Mouse (Mus musculus) Patski (cell line): ENCODE measurements around the gene Acvr1b. TPM values are rescaled to one million over a fixed set of nuclear protein-coding genes. Genes with fewer than 3 reads are reported as not detected.
A peak's percentile ranks its signal among the peaks of the same experiment; 100 is the strongest.

Source experiments
- ATAC-seq: fragments of 100-300 bp; one replicate; pipeline ENCODE4 v1.8.0; 2021
- CTCF ChIA-PET: fragments of 350-600 bp; sonication (Branson Sonifier 250); formaldehyde crosslinking; loops from one replicate; lab custom pipeline; 2022; ENCODE audit warnings: inconsistent platforms; lab: Charles Lee
- POLR2A ChIA-PET: fragments of 350-600 bp; sonication (Branson Sonifier 250); formaldehyde crosslinking; loops from one replicate; lab custom pipeline; 2022; ENCODE audit warnings: antibody characterized with exemption, inconsistent platforms; lab: Charles Lee
- DNase-seq: peaks from one replicate; pipeline ENCODE4 v3.0.0-alpha.2; 2011; ENCODE audit warnings: low read depth, low spot score
- H3K27me3 ChIP-seq: fragments of 371-371 bp; one replicate; pipeline ENCODE4 v1.5.1; 2021
- CTCF ChIP-seq: fragments of 100-300 bp; IDR thresholded peaks from one replicate; pipeline ENCODE4 v1.5.1; 2021
- in situ Hi-C: fragments of 300-500 bp; cut with MboI; formaldehyde crosslinking; loops from 3 replicates; pipeline ENCODE4 v1.11.1; 2018; ENCODE audit warnings: low pct_unique_long_range_greater_than_20kb, mixed read lengths
- polyA plus RNA-seq: library from polyadenylated mRNA; unstranded; gene quantifications from one replicate; pipeline ENCODE4 v1.2.3, GENCODE M21; 2021

Gene Acvr1b
- polyA plus RNA-seq, 1 experiment from 2014 or later: 31.1 TPM

DNA sequence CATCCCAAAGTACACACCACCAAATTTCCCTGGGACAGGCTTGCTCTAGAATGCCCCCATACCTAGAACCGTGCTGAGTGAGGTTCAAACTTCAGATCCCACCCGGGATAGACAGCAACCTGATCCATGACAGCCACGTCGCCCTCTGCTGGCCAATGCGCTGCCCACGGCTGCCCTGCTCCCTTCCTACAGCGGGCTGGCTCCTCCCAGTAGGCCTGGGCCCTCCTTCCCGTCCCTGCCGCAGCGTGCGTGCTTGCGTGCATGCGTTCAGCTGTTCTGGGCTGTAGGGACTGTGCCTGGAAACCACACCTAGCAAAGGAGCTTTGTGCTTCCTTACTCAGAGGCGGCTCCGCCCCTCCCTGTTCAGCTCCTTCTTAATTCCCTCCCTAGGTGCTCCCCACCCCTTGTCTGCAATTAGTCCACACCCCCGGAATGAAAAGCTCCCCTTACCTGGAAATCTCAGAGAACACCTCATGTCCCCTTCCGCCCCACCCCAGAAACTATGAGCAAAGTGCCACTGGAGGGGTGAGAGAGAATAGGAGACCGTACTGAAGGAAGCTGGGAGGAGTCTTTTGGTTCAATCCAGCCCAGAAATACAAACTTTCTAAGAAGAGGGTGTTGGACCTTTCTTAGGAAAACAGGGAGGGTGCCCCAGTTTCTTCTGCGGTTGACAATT is 28.3 kb upstream of the Acvr1b start:
- ChIA-PET CTCF (interaction anchor here (1.2 to 1.7 kb wide), 3 partner anchors 12 to 58 kb away, joined by 3 to 4 read pairs (median 3); no protein-coding TSS in a partner anchor), POLR2A (interaction anchor here (1.0 kb wide), 1 partner anchor 50 kb away, joined by 3 read pairs; no protein-coding TSS in a partner anchor)
- no peak for TF ChIP-seq CTCF
- ATAC-seq (no peak), DNase-seq (no peak)
- in situ Hi-C loops: loop anchor here (10.0 kb wide), 1 partner anchor 49 kb away; no protein-coding TSS in a partner anchor
- H3K27me3 ChIP-seq: no peaks in the 10 kb centered on the region

DNA sequence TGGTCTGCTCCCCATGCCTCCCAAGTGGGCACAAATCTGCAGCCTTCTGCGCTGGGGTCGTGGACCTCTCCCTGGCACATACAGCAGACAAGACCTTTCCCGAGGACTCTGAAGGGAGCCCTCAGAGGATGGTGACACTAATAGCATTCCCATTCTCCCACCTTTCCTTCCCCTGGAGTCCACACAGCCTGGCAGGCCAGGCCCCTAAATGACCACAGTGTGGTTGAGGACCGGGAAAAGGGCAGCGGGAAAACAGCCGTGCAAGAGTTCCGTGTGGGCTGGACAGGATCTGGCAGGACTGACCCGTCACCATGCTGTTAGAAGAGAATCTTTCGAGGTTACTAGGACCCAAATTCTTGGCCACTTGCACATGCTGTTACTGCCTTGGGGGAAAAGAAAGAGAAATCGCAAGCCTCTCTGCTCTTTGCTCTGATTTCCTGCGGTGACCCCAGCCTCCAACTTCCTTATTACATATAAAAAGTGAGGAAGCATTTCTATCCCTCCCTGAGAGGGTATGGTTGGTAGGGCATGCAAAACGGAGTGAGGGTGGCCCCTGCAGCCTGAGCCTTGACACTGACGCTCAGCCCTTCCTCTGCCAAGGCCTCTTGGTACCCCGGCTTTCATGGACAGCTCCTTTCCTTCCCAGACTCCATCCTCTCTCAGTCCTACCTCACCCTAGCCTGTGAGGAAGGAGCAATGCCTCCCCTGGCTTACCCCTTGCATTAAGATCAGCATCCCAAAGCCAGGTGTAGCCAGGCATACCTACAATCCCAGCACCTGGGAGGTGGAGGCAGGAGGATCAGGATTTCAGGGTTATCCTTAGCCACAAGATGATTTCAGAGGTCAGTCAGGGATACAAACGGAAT is 27.5 kb upstream of the Acvr1b start:
- CTCF ChIA-PET: interaction anchor here (1.0 to 1.7 kb wide), 4 partner anchors 11 to 58 kb away, joined by 3 to 4 read pairs (median 3); no protein-coding TSS in a partner anchor
- POLR2A ChIA-PET: interaction anchor here (1.0 to 1.3 kb wide), 2 partner anchors 28 to 49 kb away, joined by 3 read pairs; no protein-coding TSS in a partner anchor
- in situ Hi-C loops: loop anchor here (10.0 kb wide), 1 partner anchor 48 kb away; no protein-coding TSS in a partner anchor
- DNase-seq (no peak), ATAC-seq (no peak)
- H3K27me3 ChIP-seq: no peaks in the 10 kb centered on the region
- TF ChIP-seq CTCF: no peak

- POLR2A ChIA-PET: interaction anchor here (1.2 to 1.3 kb wide), 2 partner anchors 17 to 27 kb away, joined by 3 read pairs; no protein-coding TSS in a partner anchor
- TF ChIP-seq CTCF: no peak
- CTCF ChIA-PET: interaction anchor here (0.7 to 2.1 kb wide), 6 partner anchors 16 to 91 kb away, joined by 3 to 8 read pairs (median 3); no protein-coding TSS in a partner anchor
- ATAC-seq (no peak), DNase-seq (no peak)
- in situ Hi-C loops: loop anchor here (10.0 kb wide), 1 partner anchor 47 kb away; no protein-coding TSS in a partner anchor
- no peaks in the 10 kb centered on the region for H3K27me3 ChIP-seq
Measured at GRCm38 (mm10) chr15:101147115-101147909, 26.6 kb upstream of the Acvr1b start.

- CTCF ChIA-PET: interaction anchor here (0.7 to 2.1 kb wide), 10 partner anchors 10 to 136 kb away, joined by 3 to 8 read pairs (median 3); partner anchors contain the start of gene Atg101
- no peak for TF ChIP-seq CTCF
- POLR2A ChIA-PET: interaction anchor here (1.2 to 1.3 kb wide), 2 partner anchors 16 to 27 kb away, joined by 3 read pairs; no protein-coding TSS in a partner anchor
- ATAC-seq (no peak), DNase-seq (no peak)
- no peaks in the 10 kb centered on the region for H3K27me3 ChIP-seq
- in situ Hi-C loops: loop anchor here (10.0 kb wide), 1 partner anchor 47 kb away; no protein-coding TSS in a partner anchor
Measured at GRCm38 (mm10) chr15:101147910-101148273, 26.0 kb upstream of the Acvr1b start.

DNA sequence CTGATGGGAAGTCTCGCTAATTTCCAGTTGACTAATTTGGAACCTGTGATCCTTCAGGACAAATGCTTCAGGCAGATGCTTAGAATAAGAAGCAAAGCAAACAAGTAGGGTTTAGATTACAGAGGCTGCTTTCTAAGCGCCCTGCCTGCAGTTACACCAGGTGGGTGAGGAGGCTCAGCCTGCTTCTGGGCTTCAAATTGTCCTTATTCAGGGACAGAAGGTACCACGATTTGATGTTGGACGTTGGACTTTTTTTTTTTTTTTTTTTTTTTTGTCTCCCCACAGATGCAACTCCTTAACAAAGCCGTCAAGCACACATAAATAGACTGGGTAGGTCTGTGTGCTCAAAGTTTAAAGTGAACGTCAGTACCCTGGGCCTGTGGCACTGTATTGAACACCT is 25.3 kb upstream of the Acvr1b start:
- ChIA-PET POLR2A (interaction anchor here (1.2 kb wide), 1 partner anchor 15 kb away, joined by 3 read pairs; no protein-coding TSS in a partner anchor), CTCF (interaction anchor here (0.7 to 2.1 kb wide), 10 partner anchors 9 to 135 kb away, joined by 3 to 8 read pairs (median 3); partner anchors contain the start of gene Atg101)
- TF ChIP-seq CTCF: peak; percentile 57
- no peak for DNase-seq
- no peaks in the 10 kb centered on the region for H3K27me3 ChIP-seq
- no peak for ATAC-seq
- in situ Hi-C loops: loop anchor here (10.0 kb wide), 1 partner anchor 46 kb away; no protein-coding TSS in a partner anchor

DNA sequence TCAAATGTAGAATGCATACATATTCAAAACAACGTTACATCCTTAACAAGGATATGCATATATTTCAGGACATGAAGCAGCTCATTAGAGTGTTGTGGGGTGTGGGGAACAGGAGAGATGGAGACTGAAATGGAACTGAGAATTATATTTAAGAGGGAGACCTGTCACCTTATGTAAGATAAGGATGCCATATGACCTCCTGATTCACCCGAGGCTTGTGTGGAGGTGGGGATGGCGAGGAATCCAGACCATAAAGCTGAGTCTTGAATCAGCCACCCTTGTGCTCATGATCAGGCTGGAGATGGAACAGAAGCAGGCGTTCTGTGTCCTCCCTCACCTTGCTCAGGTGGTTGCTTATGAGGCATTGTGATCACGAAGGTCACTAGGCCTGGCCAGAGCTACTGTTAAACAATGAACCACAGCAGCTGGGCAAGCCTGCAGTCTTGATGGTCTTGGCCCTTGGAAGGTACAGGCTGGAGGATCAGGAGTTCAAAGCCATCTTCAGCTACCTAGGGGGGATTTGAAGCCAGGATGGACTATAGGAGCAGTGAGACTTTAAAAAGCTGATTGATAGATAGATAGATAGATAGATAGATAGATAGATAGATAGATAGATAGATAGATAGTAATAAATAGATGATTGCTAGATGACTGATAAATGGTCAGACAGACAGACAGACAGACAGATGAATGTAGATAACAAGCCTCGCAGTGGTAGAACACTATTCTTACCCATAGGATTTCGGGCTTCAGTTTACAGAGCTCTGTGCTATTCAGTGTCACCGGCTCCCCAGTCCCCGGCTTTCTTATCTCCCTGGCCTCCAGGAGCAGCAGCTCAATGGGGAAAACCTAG is 22.2 kb upstream of the Acvr1b start:
- H3K27me3 ChIP-seq: no peaks in the 10 kb centered on the region
- no peak for DNase-seq
- no peak for TF ChIP-seq CTCF
- ChIA-PET POLR2A (interaction anchor here (1.1 kb wide), 1 partner anchor 12 kb away, joined by 4 read pairs; no protein-coding TSS in a partner anchor), CTCF (interaction anchor here (0.6 to 1.2 kb wide), 3 partner anchors 21 to 46 kb away, joined by 3 read pairs; no protein-coding TSS in a partner anchor)
- in situ Hi-C loops: no loop called here
- no peak for ATAC-seq

DNA sequence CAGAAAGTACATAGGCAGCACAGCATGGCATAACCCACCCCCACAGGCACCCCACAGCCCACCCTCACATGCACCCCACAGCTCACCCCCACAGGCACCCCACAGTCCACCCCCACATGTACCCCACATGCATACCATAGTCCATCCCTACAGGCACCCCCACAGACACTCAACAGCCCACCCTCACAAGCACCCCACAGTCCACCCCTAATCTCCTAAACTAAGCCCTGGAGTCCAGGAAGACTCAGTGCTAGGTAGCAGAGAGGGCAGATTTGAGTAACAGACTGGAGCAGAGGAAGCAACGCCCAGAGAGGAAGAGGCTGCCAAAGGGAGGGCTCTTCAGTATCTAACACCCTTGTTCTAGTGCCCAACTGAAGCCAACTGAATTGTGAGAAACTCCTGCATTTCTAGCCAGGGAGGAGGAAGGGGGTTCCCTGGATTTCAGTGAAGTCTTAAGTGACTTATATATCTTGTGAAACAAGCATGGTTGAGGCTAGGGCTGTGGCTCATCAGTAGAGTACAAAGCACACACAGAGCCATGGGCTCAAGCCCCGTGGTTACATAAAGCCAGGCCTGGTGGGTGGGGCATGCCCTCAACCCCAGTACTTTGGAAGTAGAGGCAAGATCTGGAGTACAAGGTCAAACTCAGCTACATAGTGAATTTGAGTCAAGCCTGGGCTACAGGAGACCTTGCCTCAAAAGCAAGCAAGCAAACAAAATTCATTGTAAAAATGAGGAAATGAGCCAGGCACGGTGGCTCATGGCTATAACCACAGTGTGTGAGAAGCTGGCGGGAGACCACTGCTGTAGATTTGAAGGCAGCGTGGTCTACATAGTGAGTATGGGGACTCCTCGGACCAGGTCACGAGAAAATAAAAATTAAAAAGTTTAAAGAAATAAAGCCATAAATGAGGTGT is 18.9 kb upstream of the Acvr1b start:
- DNase-seq (no peak), ATAC-seq (no peak)
- TF ChIP-seq CTCF: no peak
- in situ Hi-C loops: no loop called here
- H3K27me3 ChIP-seq: no peaks in the 10 kb centered on the region
- ChIA-PET POLR2A (no interaction called here), CTCF (no interaction called here)

DNA sequence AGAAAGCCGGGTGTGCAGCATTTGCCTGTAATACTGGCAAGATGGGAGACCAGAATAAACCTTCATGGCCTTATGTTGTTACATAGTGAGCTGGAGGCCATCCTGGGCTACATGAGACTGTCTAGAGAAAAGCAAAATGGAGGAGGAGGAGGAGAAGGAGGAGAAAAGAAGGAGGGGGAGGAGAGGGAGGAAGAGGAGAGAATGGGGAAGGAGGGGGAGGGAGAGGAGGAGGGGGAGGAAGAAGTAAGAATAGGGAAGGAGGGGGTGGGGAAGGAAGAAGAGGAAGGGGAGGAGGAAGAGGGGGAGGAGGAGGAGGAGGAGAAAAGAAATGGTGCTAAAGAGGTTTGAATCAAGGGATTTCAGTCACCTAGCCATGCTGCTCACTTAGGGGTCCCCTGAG is 13.7 kb upstream of the Acvr1b start:
- in situ Hi-C loops: no loop called here
- ATAC-seq (no peak), DNase-seq (no peak)
- ChIA-PET POLR2A (no interaction called here), CTCF (no interaction called here)
- no peak for TF ChIP-seq CTCF
- H3K27me3 ChIP-seq: no peaks in the 10 kb centered on the region
